Mouse (Mus musculus): Measurements from ENCODE around the gene Eps15l1.

Gene Eps15l1

DNA sequence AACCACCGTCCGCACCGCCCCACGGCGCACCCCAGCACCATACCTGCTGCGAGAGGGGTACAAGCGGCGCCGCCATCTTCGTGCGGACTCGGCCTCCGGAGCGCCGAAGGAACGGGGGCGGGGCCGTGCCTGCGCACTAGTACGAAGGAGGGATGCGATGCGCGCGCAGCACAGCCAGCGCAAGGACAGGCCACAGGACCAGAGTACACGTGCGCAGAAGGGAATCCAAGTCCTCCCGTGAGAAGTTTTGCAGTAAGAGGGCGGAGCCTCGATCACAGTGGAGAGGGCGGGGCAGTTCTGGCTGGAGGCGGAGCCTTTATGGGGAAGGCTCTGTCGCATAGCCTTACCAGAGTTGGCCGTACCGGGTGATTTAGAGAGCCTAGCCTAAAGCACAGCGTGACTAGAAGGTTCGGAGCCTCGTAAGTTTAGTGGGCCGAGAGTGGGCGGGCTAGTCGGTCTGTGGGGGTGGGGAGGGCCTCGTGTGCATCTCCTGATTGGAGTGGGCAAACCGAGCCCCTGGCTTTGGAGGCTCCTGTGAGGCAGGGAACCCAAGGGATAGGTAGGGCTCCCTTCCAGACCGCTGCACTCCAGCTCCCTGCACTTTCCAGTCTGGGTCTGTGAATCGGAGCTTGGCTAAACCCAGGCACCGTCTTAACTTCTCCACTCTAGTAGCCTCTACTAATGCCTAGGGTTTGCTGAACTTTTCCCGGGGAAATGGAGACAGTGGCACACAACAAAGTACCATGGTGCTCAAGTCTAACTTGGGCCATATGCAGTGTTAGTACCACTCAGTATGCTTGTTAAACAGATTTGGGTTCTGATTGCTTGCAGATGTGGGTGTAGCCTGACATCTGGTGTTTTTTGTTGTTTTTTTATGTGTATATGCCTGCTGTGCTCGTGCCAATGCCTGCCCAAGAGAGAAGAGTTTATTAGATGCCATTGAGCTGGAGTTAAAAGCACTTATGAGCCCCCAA lies at the start of gene Eps15l1:
Eps15l1 (minus strand) TSS at position 99 of the 974 bp plus-strand sequence.
- TF ChIP-seq GATA4 (IDR thresholded peaks at IDR 0.05; ENCODE audit: insufficient replicate concordance, low read length), result no peak

DNA sequence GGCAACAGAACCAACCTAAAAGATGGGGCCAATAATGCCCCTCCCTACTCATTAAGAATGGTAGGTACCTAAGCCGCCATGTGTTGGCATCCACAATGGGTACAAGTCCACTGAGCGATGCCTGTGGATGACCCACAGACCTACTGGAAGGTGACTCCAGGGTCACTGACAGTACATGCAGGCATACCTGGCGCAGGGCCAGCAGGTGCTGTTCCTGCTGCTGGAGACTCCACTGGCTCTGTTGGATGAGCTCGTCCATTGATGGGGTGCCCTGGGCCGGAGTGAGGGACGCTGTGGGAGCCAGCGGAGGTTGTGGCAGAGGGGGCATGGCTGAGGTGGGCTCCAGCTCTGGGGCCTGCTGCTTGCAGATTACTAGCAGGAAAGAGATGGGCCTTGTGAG lies 49.4 kb upstream of the Eps15l1 start:
- TF ChIP-seq GATA4 (IDR thresholded peaks at IDR 0.05; ENCODE audit: insufficient replicate concordance, low read length), result no peak

DNA sequence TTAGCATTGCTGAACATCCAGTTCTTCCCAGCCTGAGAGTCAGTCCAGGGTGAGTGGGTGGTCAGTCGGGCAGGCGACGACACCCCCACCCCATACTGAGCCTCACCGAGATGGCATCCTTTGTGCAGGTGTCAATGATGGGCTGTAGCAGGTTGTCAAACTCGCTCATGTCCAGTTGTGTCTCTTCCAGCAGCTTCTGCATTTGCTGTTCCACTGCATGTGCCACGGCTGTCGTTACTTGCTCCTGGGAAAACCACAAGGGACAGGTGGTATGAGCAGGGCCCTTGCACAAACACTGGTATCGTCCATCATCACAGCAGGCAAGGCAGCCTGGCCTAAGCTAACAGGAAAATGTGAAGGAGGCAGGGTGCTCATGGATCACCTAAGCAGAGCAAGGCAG lies 48.7 kb upstream of the Eps15l1 start:
- TF ChIP-seq GATA4 (IDR thresholded peaks at IDR 0.05; ENCODE audit: insufficient replicate concordance, low read length), result no peak

DNA sequence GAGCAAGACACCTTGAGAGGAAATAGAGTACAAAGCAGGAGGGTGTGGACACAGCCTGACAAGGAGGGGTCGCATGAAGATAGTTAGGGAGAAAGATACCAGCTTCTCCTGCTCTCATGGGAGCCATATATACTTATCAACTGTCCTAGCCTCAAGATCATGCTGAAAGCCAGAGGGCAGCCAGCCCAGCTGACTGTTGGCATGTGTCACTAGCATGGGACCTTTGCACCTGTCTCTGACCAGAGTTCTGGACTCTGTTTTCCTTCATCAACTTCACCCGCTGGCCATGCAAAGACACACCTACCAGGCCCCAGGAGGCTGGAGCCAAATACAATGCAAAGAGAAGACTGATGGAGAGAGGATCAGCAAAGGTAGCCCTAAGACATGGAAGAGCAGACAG lies 48.0 kb upstream of the Eps15l1 start:
- TF ChIP-seq GATA4 (IDR thresholded peaks at IDR 0.05; ENCODE audit: insufficient replicate concordance, low read length), result no peak

DNA sequence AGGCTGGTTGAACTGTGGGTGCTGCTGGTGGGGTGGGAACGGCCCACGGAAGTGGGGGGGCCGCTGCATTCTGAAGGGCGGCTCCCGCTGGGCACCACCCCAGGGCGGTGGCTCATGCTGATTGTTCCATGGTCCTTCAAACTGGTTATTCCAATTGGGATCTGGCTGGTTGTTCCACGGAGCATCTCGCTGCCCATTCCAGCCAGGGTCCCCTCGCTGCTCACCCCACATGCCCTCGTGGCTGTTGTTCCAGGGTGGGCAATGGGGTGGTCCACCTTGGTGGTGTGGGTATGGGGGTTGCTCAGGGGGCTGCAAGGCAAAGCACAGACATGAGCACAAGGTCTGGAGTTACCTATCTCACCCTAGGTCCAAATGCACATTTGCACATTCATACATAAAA lies 43.0 kb upstream of the Eps15l1 start:
- no peak for TF ChIP-seq GATA4 (IDR thresholded peaks at IDR 0.05; ENCODE audit: insufficient replicate concordance, low read length)

DNA sequence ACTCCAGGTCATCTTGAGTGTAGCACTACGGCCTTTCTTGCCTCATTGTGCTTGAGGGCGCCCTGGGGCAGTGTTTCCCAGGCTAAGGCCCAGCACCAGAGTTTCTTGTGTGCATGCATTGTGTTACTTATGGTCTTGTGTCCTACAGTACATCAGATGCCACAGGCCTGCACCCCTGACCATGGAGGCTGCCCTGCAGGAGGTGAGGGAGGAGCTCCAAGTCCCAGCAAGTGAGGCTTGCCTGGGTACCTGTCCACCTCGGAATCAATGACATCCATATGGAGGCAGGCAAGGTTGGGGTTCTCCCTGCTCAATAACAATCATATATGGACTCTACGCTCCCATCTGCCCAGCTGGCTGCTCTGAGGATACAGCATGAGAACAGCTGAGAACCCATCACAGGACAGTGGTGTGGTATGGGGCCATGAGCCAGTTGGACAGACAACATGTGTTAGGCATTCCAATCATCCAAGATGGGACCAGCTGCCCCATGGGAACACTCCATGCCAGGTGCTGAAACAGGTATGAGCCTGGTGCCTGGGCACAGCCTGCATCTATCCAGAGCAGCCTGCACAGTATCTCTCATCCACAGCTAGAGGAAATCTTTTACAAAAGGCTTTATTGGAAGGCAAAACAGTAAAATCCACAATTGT lies 38.7 kb upstream of the Eps15l1 start:
- no peak for TF ChIP-seq GATA4 (IDR thresholded peaks at IDR 0.05; ENCODE audit: insufficient replicate concordance, low read length)

DNA sequence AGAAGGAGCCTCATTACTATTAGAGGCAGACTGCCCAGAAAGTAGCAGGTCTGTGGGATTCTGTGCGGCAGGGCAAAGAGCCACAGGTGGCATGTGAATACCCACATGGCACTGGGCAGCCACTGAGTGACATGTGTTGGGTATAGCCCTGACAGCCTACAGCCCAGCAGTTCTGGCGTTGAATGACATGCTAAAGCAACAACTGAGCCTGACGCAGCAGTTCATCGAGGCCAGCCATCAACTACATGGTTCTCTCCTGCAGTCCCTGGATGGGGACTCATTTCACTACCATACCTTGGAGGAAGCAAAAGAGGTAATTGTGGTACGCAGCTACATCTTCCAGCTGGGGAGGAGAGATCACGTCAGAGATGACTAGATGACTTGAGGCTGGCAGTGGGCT lies 37.2 kb upstream of the Eps15l1 start:
- TF ChIP-seq GATA4 (IDR thresholded peaks at IDR 0.05; ENCODE audit: insufficient replicate concordance, low read length), result no peak

DNA sequence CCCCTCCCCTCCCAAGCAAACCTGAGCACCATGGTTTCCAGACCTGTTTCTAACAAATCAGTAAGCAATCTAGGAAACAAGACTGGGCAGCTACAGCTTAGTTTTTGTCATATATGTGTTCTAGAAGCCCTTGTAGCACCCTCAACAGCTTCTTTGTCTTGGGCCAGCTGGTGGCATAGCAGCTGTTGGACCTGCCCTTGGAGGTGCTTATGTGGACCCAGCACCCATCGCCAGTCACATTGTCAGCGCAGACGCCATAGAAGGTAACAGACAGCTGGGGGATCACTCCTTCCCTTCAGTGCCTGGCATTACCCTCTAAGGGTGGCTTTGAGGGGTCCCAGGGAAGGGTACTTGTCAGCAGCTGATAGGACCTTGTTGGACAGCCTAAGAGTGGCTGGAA lies 36.5 kb upstream of the Eps15l1 start:
- no peak for TF ChIP-seq GATA4 (IDR thresholded peaks at IDR 0.05; ENCODE audit: insufficient replicate concordance, low read length)

DNA sequence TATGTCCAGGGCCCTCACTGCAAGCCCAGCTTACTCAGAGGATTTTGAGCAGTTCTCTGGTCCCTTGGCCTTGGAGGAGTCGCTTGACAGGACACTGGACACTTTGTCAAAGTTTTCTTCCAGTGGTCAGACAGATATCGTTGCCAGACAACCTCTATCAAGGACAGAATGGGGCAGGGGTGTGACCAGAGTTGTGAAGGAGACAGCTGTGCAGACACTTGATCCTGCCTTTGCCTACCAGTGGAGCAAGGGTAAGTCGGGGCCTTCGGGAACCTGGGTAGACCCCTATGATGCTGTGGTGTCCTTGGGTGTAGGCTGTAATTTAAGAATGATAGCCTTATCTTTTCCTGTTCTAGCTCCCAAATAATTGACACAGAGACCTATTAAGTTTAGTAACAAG lies 34.1 kb upstream of the Eps15l1 start:
- TF ChIP-seq GATA4 (IDR thresholded peaks at IDR 0.05; ENCODE audit: insufficient replicate concordance, low read length), result no peak

DNA sequence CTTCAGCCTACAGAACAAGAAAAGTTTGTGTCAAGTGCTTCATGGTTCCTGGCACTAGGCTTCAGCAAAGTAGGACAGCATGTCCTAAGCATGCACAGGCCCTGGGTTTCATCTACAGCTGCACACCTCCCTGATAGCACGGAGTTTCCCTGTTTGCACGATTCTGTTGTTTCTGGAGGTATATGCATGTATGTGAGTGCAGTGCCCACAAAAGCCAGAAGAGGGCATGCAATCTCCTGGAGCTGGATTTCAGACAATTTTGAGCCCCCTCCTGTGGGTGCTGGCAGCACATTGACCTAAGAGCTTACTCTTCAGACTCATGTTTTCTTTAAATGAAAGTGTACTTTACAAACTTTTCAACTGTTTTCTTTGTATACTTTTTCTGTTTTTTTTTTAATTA lies 32.6 kb upstream of the Eps15l1 start:
- no peak for TF ChIP-seq GATA4 (IDR thresholded peaks at IDR 0.05; ENCODE audit: insufficient replicate concordance, low read length)

DNA sequence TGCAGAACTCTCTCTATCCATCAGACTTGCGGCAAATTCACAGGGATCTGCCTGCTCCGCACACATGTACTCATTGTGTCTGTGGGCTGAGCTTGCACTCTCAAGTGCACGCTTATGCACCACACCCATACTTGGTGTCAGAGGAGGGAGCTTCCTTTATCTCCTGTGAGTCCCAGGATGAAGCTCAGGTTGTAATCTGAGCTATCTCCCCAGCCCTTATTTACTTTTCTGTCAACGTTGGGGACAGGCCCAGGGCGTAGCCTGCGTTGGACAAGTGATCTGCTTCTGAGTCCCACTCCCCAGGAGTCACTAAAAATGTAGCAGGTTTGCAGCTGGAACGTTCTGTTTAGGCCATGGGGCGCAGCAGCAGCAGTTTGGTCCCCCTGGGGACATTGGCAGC lies 30.3 kb upstream of the Eps15l1 start:
- TF ChIP-seq GATA4 (IDR thresholded peaks at IDR 0.05; ENCODE audit: insufficient replicate concordance, low read length), result no peak

DNA sequence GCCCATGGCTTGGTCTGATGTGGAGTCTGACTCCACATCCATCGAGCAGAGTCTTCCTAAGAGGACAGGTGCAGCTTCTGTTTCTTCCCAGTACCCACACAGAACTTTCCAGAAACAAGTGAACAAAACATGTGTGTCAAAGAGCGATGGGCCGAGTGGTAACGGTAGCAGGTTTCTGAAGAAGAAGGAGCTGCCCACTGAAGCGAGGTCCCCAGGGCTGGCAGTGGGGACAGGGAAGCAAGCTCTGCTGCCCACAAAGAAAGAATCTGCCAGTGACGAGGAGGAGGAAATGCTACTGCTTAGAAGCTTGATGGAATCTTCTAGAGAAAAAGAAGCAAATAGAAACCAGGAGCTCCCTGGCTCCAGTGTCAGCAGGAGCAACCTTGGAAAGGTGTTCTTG lies 23.8 kb upstream of the Eps15l1 start:
- TF ChIP-seq GATA4 (IDR thresholded peaks at IDR 0.05; ENCODE audit: insufficient replicate concordance, low read length), result no peak

DNA sequence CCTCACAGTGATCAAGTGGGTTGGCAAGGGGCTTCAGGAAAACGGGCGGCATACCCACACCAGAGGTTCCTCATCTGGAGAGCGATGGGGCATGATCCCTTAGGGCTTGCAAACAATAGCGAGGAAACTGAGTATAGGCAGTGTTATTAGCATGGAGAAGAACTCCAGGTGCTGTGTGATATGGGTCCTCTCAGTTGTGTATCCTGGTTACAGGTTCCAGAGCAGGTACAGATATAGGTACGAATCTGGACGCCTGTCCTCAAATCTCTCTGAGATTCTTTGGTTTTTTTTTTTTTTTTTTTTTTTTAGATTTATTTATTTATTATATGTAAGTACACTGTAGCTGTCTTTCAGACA lies 22.7 kb upstream of the Eps15l1 start:
- TF ChIP-seq GATA4 (IDR thresholded peaks at IDR 0.05; ENCODE audit: insufficient replicate concordance, low read length), result no peak

DNA sequence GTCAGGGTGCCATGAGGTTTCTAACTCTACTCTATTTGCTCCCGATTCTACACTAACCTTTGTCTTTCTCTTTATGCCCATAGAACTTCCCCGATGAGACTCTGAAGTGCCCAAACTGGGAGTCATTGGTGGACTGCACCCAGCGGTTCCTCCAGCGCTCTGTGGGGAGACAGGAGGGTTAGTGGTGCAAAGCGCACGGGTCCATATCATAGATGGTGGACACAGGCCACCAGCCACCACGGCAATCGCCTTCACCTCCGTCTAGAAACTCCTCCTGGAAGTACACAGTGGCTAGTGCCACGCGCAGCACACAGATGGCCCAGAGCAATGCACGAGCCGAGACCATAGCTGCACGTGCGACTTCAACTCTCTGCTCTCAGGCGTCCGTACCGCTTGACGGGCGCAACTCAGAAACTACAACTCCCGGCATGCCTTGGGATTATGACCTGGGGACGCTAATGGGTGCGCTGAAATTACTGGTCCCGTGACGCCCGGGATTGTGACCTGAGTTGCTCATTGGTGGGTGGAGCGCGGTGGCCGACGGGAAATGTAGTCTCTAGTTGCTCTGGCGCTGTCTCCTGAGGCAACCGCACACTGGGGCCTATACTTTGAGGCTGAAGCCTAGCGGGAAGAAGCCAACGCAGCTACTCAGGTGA lies 22.2 kb upstream of the Eps15l1 start, which contains the start of the genes Calr3 and 1700030K09Rik:
Calr3 (minus strand) TSS at position 533 of the 656 bp plus-strand sequence.
1700030K09Rik (plus strand) TSS at position 543 of the 656 bp plus-strand sequence.
- TF ChIP-seq GATA4 (IDR thresholded peaks at IDR 0.05; ENCODE audit: insufficient replicate concordance, low read length), result no peak

DNA sequence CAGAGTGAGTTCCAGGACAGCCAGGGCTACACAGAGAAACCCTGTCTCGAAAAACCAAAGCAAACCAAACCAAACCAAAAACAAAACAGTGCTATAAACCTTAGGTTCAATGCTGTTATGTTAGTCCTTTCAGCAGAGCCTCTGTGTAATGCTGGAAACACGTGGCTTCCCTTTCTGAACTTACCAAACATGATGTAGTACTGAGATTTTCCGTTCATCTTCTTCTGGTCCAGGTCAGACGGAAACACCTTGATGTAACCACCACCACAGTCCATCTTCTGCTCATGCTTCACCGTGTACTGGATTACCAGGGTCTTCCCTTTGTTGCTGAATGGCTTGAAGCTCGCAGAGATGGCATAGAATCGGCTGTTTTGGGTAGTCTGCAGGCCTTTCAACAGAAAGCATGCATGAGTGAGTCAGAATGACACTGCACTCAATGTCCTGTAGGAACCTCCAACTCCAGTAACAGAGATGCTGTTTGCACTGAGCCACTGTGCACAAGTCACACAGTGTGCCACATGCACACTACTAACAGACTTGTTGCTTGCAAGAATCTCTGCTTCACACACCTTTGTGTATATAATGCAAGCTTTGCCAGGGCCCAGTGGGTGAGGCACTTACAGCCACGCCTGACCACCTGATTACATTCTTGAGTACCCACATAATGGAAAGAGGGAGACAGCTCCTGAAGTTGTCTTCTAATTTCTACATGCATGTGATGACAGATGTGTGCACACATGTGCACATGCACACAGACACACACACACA lies 17.2 kb upstream of the Eps15l1 start:
- TF ChIP-seq GATA4 (IDR thresholded peaks at IDR 0.05; ENCODE audit: insufficient replicate concordance, low read length), result no peak
